Comparison of ENCODE assay signal across 25 mouse cellular contexts in genomic region chr2:5041854-5042253, GRCm38 (mm10). TPM values are rescaled to one million over a fixed set of nuclear protein-coding genes. Genes with fewer than 3 reads are reported as not detected.
DNase-seq lines count a peak whose midpoint lies in the region; ATAC-seq lines count a peak whose summit lies in the region.
"Had no signal": no experiment of that assay in that cellular context is flagged by ENCODE, and none has a peak within 500 bp of the region (broad histone marks: within the 10 kb centered on the region; RNA-seq: fewer than 3 reads in every experiment).

No protein-coding gene starts in this region.

- H3K9me3 ChIP-seq in midbrain, embryonic 11.5 days (ENCODE audit: control insufficient read depth, low read length): no peaks in the 10 kb centered on the region
- no peaks in the 10 kb centered on the region for H3K9me3 ChIP-seq in midbrain, embryonic 14.5 days (ENCODE audit: control insufficient read depth, low read length)
- H3K9me3 ChIP-seq in liver, embryonic 16.5 days (replicated peaks; ENCODE audit: control insufficient read depth, low read length): no peaks in the 10 kb centered on the region
- H3K9me3 ChIP-seq: embryonic facial prominence, embryonic 15.5 days; forebrain, embryonic 10.5 days; heart, embryonic 15.5 days; hindbrain, embryonic 13.5 days; limb, embryonic 12.5 days; megakaryocyte, embryonic 14.5 days; neural tube, embryonic 13.5 days; stomach, embryonic 15.5 days had no signal

- ATAC-seq in midbrain, embryonic 11.5 days (ENCODE audit: low FRiP score): no peak
- ATAC-seq in midbrain, embryonic 14.5 days (ENCODE audit: low FRiP score, low TSS enrichment): no peak
- ATAC-seq in liver, embryonic 16.5 days (ENCODE audit: low read depth): peak; percentile 70
- ATAC-seq: forebrain, postnatal 0 days; midbrain, embryonic 16.5 days had no signal

- H3K9ac ChIP-seq in midbrain, embryonic 11.5 days (ENCODE audit: low read length): no peak overlapping the region
- no peak overlapping the region for H3K9ac ChIP-seq in midbrain, embryonic 14.5 days (replicated peaks; ENCODE audit: low read length)
- no peak overlapping the region for H3K9ac ChIP-seq in liver, embryonic 16.5 days (ENCODE audit: low read depth, low read length)
- H3K9ac ChIP-seq: embryonic facial prominence, embryonic 15.5 days; forebrain, postnatal 0 days; heart, embryonic 15.5 days; hindbrain, embryonic 13.5 days; limb, embryonic 12.5 days; neural tube, embryonic 13.5 days; stomach, embryonic 15.5 days had no signal

- H3K27me3 ChIP-seq in midbrain, embryonic 11.5 days (ENCODE audit: control insufficient read depth, insufficient read depth, low read length): no peaks in the 10 kb centered on the region
- no peaks in the 10 kb centered on the region for H3K27me3 ChIP-seq in midbrain, embryonic 14.5 days (ENCODE audit: control insufficient read depth, insufficient read depth, low read length)
- H3K27me3 ChIP-seq in liver, embryonic 16.5 days (ENCODE audit: control insufficient read depth, insufficient read depth, low read depth, low read length): no peaks in the 10 kb centered on the region
- H3K27me3 ChIP-seq: embryonic facial prominence, embryonic 15.5 days; heart, embryonic 15.5 days; hindbrain, embryonic 13.5 days; limb, embryonic 12.5 days; megakaryocyte, embryonic 14.5 days; neural tube, embryonic 13.5 days; stomach, embryonic 15.5 days had no signal

- no peak overlapping the region for H3K4me2 ChIP-seq in midbrain, embryonic 11.5 days
- no peak overlapping the region for H3K4me2 ChIP-seq in midbrain, embryonic 14.5 days (ENCODE audit: low read length)
- H3K4me2 ChIP-seq in liver, embryonic 16.5 days (ENCODE audit: low read depth, low read length): peak overlapping the region; percentile 38
- H3K4me2 ChIP-seq: embryonic facial prominence, embryonic 15.5 days; heart, embryonic 15.5 days; hindbrain, embryonic 13.5 days; limb, embryonic 12.5 days; neural tube, embryonic 13.5 days; stomach, embryonic 15.5 days had no signal

- H3K27ac ChIP-seq in midbrain, embryonic 11.5 days (ENCODE audit: low read depth, low read length): no peak overlapping the region
- H3K27ac ChIP-seq in midbrain, embryonic 14.5 days (replicated peaks; ENCODE audit: low read depth, low read length): no peak overlapping the region
- H3K27ac ChIP-seq in liver, embryonic 16.5 days (ENCODE audit: low read length): peak overlapping the region; percentile 75
- H3K27ac ChIP-seq: embryonic facial prominence, embryonic 15.5 days; forebrain, embryonic 10.5 days; heart, embryonic 15.5 days; hindbrain, embryonic 13.5 days; limb, embryonic 12.5 days; neural tube, embryonic 13.5 days; stomach, embryonic 15.5 days had no signal

- no peaks in the 10 kb centered on the region for H3K36me3 ChIP-seq in midbrain, embryonic 11.5 days (ENCODE audit: control insufficient read depth, insufficient read depth, low read length)
- no peaks in the 10 kb centered on the region for H3K36me3 ChIP-seq in midbrain, embryonic 14.5 days (ENCODE audit: control insufficient read depth, insufficient read depth, low read length)
- peaks cover 17% of the 10 kb centered on the region for H3K36me3 ChIP-seq in liver, embryonic 16.5 days (ENCODE audit: control insufficient read depth, insufficient read depth)
- H3K36me3 ChIP-seq: embryonic facial prominence, embryonic 15.5 days; forebrain, embryonic 10.5 days; heart, embryonic 15.5 days; hindbrain, embryonic 13.5 days; limb, embryonic 12.5 days; neural tube, embryonic 13.5 days; stomach, embryonic 15.5 days had no signal

- no peaks in the 10 kb centered on the region for H3K4me1 ChIP-seq in midbrain, embryonic 11.5 days (ENCODE audit: control insufficient read depth, insufficient read depth, low read length)
- H3K4me1 ChIP-seq in midbrain, embryonic 14.5 days (ENCODE audit: control insufficient read depth, insufficient read depth, low read length): 0 out of 2 replicates have a peak, but pooled peaks cover 5% of the 10 kb centered on the region
- peaks cover 45% of the 10 kb centered on the region for H3K4me1 ChIP-seq in liver, embryonic 16.5 days (ENCODE audit: control insufficient read depth, low read depth, low read length)
- H3K4me1 ChIP-seq: stomach, embryonic 15.5 days had no signal

- H3K4me3 ChIP-seq in midbrain, embryonic 11.5 days (ENCODE audit: low read depth, low read length): no peak overlapping the region
- H3K4me3 ChIP-seq in midbrain, embryonic 14.5 days (replicated peaks; ENCODE audit: low read depth, low read length): no peak overlapping the region
- no peak overlapping the region for H3K4me3 ChIP-seq in liver, embryonic 16.5 days (ENCODE audit: low read depth, low read length)
- H3K4me3 ChIP-seq: embryonic facial prominence, embryonic 15.5 days; forebrain, embryonic 10.5 days; heart, embryonic 15.5 days; hindbrain, embryonic 13.5 days; limb, embryonic 12.5 days; myocyte; neural tube, embryonic 13.5 days; stomach, embryonic 15.5 days had no signal

- 91% methylated on average over 5 of the region's 5 CpGs for WGBS in midbrain, embryonic 11.5 days
- 93% methylated on average over 5 of the region's 5 CpGs for WGBS in midbrain, embryonic 14.5 days
- WGBS in liver, embryonic 16.5 days (ENCODE audit: insufficient replicate concordance): 24% methylated on average over 5 of the region's 5 CpGs

- DNase-seq in midbrain, embryonic 11.5 days (ENCODE audit: low spot score, missing footprints): peak; percentile 79
- no peak for DNase-seq in midbrain, embryonic 14.5 days
- peak; percentile 53 for DNase-seq in liver
- no peak for DNase-seq in retina, postnatal 1 day
- no peak for DNase-seq in kidney, adult 18-20 months
- no peak for DNase-seq in cerebellum, adult 11 months
- DNase-seq: adrenal gland, postnatal 10 days; cerebellum, adult 9-10 months; forebrain, postnatal 0 days; heart, postnatal 36 days; kidney, adult 8-10 months; kidney, postnatal 10 days; lung, adult 2 months; thymus, postnatal 25 days had no signal

RNA-seq across cellular contexts. Expression of gene Optn, which starts 22.0 kb away (rescaled TPM):
- polyA plus RNA-seq in midbrain, embryonic 11.5 days (2014; fragmentation: Nextera tagmentation; extraction: Ambion mirVana): 4.3 and 5.2 TPM in 2 replicates
- polyA plus RNA-seq in midbrain, embryonic 14.5 days (2014; fragmentation: Nextera tagmentation; extraction: Ambion mirVana): 12.1 and 13.6 TPM in 2 replicates
- 21.8 and 22.3 TPM in 2 replicates for polyA plus RNA-seq in liver, embryonic 16.5 days (2015; fragmentation: Nextera tagmentation; extraction: Ambion mirVana)

RNA-seq across cellular contexts. Expression of gene Mcm10, which starts 29.3 kb away (rescaled TPM):
- 49.8 and 53.1 TPM in 2 replicates for polyA plus RNA-seq in midbrain, embryonic 11.5 days (2014; fragmentation: Nextera tagmentation; extraction: Ambion mirVana)
- polyA plus RNA-seq in midbrain, embryonic 14.5 days (2014; fragmentation: Nextera tagmentation; extraction: Ambion mirVana): 2.8 and 6.5 TPM in 2 replicates
- polyA plus RNA-seq in liver, embryonic 16.5 days (2015; fragmentation: Nextera tagmentation; extraction: Ambion mirVana): 29.8 and 30.3 TPM in 2 replicates

Comparison
In these comparisons a context has a peak if more than half of its experiments do, and no peak if none do; other contexts are left out.
1. DNase-seq: peak in midbrain, embryonic 11.5 days (single experiment) and liver (single experiment); none in midbrain, embryonic 14.5 days (single experiment), retina, postnatal 1 day (single experiment), kidney, adult 18-20 months (single experiment) and cerebellum, adult 11 months (single experiment).